Mouse (Mus musculus) intestine, embryonic 15.5 days (tissue): ENCODE data around the gene Srd5a3. TPM values are rescaled to one million over a fixed set of nuclear protein-coding genes. Genes with fewer than 3 reads are reported as not detected.
A peak's percentile ranks its signal among the peaks of the same experiment; 100 is the strongest.

Experiments used
- ATAC-seq: fragments of 200-750 bp; cut with Nextera tagmentation; 2 replicates; pipeline ENCODE4 v1.8.0; 2017; ENCODE audit warnings: moderate TSS enrichment, moderate library complexity
- H3K27ac ChIP-seq: fragments of 300-500 bp; sonication (generic); 2 replicates; pipeline ENCODE4 v1.5.1; 2015; ENCODE audit warnings: mild to moderate bottlenecking, inconsistent platforms
- H3K27me3 ChIP-seq: fragments of 300-500 bp; sonication (generic); replicated peaks from 2 replicates; pipeline ENCODE4 v1.6.1; 2015; ENCODE audit warnings: inconsistent platforms
- H3K36me3 ChIP-seq: fragments of 300-500 bp; sonication (generic); 2 replicates; pipeline ENCODE4 v1.6.1; 2015; ENCODE audit warnings: inconsistent platforms
- H3K4me1 ChIP-seq: fragments of 300-500 bp; sonication (generic); replicated peaks from 2 replicates; pipeline ENCODE4 v1.6.1; 2015; ENCODE audit warnings: inconsistent platforms
- H3K4me2 ChIP-seq: fragments of 300-500 bp; sonication (generic); replicated peaks from 2 replicates; pipeline ENCODE4 v1.6.1; 2015; ENCODE audit warnings: mild to moderate bottlenecking, inconsistent platforms
- H3K4me3 ChIP-seq: fragments of 300-500 bp; sonication (generic); replicated peaks from 2 replicates; pipeline ENCODE4 v1.5.1; 2015; ENCODE audit warnings: inconsistent platforms
- H3K9ac ChIP-seq: fragments of 300-500 bp; sonication (generic); 2 replicates; pipeline ENCODE4 v1.6.1; 2015; ENCODE audit warnings: inconsistent platforms
- H3K9me3 ChIP-seq: fragments of 300-500 bp; sonication (generic); 2 replicates; pipeline ENCODE4 v1.6.1; 2016; ENCODE audit warnings: inconsistent platforms
- WGBS: fragments of 180-500 bp; shearing (Covaris S2); methylation state at CpG from one replicate; pipeline ENCODE4 v1.1.7; 2015; 5-methylcytosine and 5-hydroxymethylcytosine counted together
- polyA plus RNA-seq: library from polyadenylated mRNA; unstranded; fragments of >200 nt; fragmentation: Nextera tagmentation; extraction: Ambion mirVana; gene quantifications from 2 replicates; pipeline ENCODE4 v1.2.1, GENCODE M21; 2015

The Srd5a3 gene
- polyA plus RNA-seq, 1 experiment from 2014 or later, result 38.7 TPM

DNA sequence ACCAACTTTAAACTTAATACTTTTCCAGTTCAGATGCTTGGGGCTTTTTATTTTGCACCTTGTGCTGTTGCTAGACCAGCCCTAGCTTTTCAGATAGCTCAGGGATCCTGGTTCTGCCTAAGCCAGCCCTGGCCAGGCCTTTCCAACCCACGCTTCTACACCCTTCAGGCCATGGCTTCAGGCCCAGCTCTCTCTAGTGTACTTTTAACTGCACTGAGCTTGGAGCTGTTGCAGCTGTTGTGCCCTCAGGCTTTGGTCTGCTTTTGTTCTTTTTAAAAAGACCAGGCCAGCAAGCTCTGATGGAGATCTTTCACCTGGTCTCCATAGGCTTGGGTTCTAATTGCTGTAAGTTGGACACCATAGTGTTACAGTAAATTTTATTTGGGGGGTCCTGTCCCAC lies 4.4 kb upstream of the Srd5a3 start:
- Histone ChIP-seq H3K9ac (no peak overlapping the region), H3K4me2 (no peak overlapping the region), H3K27me3 (no peaks in the 10 kb centered on the region), H3K27ac (peak overlapping the region; percentile 17; the same call in 1 of the 2 replicates), H3K4me3 (no peak overlapping the region), H3K36me3 (no peaks in the 10 kb centered on the region), H3K9me3 (no peaks in the 10 kb centered on the region), H3K4me1 (peaks cover 7% of the 10 kb centered on the region)
- 63% methylated on average over 1 of the region's 1 CpGs for WGBS
- no peak for ATAC-seq

DNA sequence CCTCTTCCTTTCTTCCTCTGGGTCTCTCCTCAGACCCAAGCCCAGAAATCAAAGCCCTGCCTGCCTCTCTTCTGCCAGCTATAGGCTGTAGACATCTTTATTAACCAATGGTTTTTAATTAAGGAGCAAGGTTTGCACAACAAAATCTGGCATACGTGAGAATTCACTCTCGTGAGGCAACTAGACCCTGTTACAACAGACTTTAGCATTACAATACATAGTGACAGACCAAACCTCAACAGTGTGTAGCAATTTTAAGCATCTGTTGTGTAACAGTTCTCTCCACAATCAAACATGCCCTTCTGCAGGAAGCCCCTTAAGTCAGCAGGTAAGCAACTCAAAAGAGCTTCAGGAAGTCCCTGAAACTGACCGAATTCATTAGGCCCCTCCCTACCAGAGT lies 3.8 kb upstream of the Srd5a3 start:
- H3K4me3 ChIP-seq, result no peak overlapping the region
- H3K4me2 ChIP-seq, result no peak overlapping the region
- H3K4me1 ChIP-seq, result peaks cover 9% of the 10 kb centered on the region
- peak overlapping the region; percentile 17; the same call in 1 of the 2 replicates for H3K27ac ChIP-seq
- 92% methylated on average over 3 of the region's 3 CpGs for WGBS
- no peaks in the 10 kb centered on the region for H3K27me3 ChIP-seq
- no peak overlapping the region for H3K9ac ChIP-seq
- no peak for ATAC-seq
- H3K9me3 ChIP-seq, result no peaks in the 10 kb centered on the region
- no peaks in the 10 kb centered on the region for H3K36me3 ChIP-seq

DNA sequence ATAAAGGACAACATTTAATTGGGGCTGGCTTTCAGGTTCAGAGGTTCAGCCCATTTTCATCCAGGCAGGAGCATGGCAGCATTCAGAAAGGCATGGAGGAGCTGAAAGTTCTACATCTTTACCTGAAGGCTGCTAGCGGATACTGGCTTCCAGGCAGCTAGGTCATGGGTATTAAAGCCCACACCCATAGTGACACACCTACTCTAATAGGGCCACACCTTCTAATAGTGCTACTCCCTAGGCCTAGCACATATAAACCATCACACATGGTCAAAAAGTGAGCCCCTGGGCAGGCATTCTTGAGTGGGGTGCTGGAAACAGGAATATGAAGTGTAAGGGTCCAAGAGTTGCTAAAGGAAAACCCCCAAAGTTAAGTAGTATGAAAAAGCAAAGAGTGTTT lies 2.5 kb upstream of the Srd5a3 start:
- H3K9ac ChIP-seq, result no peak overlapping the region
- H3K4me2 ChIP-seq, result no peak overlapping the region
- no peak overlapping the region for H3K4me3 ChIP-seq
- 81% methylated on average over 1 of the region's 1 CpGs for WGBS
- H3K9me3 ChIP-seq, result no peaks in the 10 kb centered on the region
- H3K27ac ChIP-seq, result no peak overlapping the region
- H3K4me1 ChIP-seq, result peaks cover 9% of the 10 kb centered on the region
- H3K27me3 ChIP-seq, result no peaks in the 10 kb centered on the region
- H3K36me3 ChIP-seq, result no peaks in the 10 kb centered on the region
- ATAC-seq, result no peak

DNA sequence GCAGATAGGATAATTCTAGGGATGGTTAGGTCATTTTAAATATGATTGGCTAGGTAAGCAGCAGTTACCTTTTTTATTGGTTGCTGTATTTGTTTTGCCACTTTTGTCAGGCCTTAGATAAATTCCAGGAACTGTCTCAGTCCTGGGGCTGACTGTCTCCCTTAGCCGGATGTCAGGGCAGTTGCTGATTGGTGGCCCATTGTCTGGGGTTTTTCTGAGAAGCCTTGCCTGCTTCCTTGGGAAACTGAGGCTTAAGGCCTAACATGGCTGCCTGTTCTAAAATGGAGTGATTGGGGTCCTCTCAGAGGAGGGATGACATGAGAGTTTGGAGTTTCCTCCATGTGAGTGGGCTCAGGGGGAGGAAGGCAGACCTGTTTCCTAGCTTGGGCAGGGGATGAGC lies 2.0 kb upstream of the Srd5a3 start:
- Histone ChIP-seq H3K9ac (no peak overlapping the region), H3K36me3 (no peaks in the 10 kb centered on the region), H3K27ac (no peak overlapping the region), H3K4me1 (peaks cover 9% of the 10 kb centered on the region), H3K9me3 (no peaks in the 10 kb centered on the region), H3K4me3 (no peak overlapping the region), H3K4me2 (no peak overlapping the region), H3K27me3 (no peaks in the 10 kb centered on the region)
- WGBS, result 67% methylated on average over 1 of the region's 1 CpGs
- no peak for ATAC-seq

DNA sequence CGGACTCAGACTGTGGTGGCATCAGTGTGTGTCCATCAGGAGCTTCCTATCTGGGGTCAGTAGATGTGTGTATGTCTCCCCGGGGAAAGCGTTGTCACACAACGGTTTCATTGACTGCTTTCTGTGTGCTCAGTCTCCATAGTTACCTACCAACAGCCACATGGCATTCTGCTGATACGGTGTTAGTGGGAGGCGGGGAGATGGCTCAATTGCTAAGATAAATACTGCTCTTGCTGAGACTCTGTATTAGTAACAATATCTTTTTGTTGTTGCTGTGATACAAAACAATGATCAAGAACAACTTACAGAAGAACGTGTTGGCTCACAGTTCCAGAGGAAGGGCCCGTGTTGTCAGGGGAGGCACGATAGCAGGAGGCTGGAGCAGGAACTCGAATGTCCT lies 1.6 kb upstream of the Srd5a3 start:
- ATAC-seq, result no peak
- H3K9ac ChIP-seq, result no peak overlapping the region
- no peak overlapping the region for H3K27ac ChIP-seq
- peaks cover 9% of the 10 kb centered on the region for H3K4me1 ChIP-seq
- H3K27me3 ChIP-seq, result no peaks in the 10 kb centered on the region
- H3K4me3 ChIP-seq, result no peak overlapping the region
- H3K9me3 ChIP-seq, result no peaks in the 10 kb centered on the region
- H3K4me2 ChIP-seq, result no peak overlapping the region
- H3K36me3 ChIP-seq, result no peaks in the 10 kb centered on the region
- 64% methylated on average over 10 of the region's 10 CpGs for WGBS

DNA sequence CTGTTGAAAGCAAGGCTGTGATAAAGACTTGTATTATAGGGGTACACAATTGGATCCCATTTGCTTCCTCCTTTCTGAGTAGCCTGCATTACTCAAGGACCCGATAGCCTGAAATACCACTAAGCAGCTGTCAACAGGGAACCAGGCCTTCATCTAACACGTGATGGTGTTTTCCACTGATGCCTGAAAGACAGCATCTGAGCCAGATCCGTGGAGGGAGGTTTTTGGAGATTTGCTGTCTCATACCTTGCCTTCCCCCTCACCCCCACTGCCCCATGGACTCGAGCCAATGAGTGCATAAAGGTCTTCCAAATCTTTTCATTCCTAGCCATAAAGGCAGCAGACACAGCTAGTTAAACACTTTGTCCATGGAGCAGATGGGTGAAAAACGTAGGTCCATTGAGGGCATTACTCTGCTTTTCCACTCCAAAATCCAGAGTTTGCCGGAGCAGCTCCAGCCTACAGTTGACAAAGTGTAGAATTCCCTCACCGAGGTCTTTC lies 850 bp upstream of the Srd5a3 start:
- ATAC-seq, result no peak
- WGBS, result 44% methylated on average over 7 of the region's 7 CpGs
- peak overlapping the region; percentile 82; the same call in 1 of the 2 replicates for H3K4me3 ChIP-seq
- H3K9ac ChIP-seq, result peak overlapping the region; percentile 94; the same call in 1 of the 2 replicates
- no peak overlapping the region for H3K27ac ChIP-seq
- H3K36me3 ChIP-seq, result no peaks in the 10 kb centered on the region
- peaks cover 9% of the 10 kb centered on the region for H3K4me1 ChIP-seq
- H3K4me2 ChIP-seq, result peak overlapping the region; percentile 67
- H3K9me3 ChIP-seq, result no peaks in the 10 kb centered on the region
- no peaks in the 10 kb centered on the region for H3K27me3 ChIP-seq

DNA sequence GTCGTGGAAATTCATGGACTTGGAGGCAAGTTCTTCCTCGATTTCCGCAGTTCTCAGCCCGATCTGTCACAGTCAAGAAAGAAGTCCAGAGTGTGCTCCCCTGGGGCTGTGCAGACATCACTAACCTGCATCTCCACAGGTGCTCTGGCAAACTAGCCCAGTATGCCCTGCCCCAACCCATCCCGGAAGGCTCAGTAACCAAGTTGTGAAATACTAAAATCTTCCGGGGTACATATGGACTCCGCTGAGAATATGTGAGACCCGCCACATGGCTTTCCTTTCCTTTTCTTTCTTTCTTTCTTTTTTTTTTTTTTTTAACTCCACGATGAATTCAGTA lies 627 bp downstream of the Srd5a3 start:
- H3K9me3 ChIP-seq, result no peaks in the 10 kb centered on the region
- H3K4me1 ChIP-seq, result peaks cover 9% of the 10 kb centered on the region
- no peaks in the 10 kb centered on the region for H3K36me3 ChIP-seq
- H3K9ac ChIP-seq, result peak overlapping the region; percentile 94
- peak; percentile 66 for ATAC-seq
- H3K27ac ChIP-seq, result peak overlapping the region; percentile 99
- 8% methylated on average over 9 of the region's 9 CpGs for WGBS
- H3K27me3 ChIP-seq, result no peaks in the 10 kb centered on the region
- H3K4me3 ChIP-seq, result peak overlapping the region; percentile 82
- H3K4me2 ChIP-seq, result peak overlapping the region; percentile 67

DNA sequence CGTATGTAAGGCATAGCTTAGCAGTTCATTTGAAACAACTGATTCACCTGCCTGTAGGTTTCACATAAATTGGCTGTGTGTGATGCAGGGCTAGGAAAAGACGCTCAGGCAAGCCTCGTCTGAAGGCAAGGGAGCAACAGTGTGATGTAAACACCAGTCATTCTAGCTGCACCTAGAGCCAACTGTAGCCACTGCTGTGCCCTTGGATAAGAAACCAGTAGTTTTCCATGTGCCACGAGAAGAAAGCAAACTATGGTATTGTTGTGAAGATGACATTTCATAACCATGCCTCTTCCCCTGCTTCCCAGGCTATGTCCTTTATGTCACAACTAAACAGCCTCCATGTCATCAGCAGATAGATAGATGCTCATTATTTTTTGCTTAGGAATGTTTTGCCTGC lies 3.3 kb downstream of the Srd5a3 start:
- Histone ChIP-seq H3K4me1 (peaks cover 9% of the 10 kb centered on the region), H3K9me3 (no peaks in the 10 kb centered on the region), H3K27me3 (no peaks in the 10 kb centered on the region), H3K27ac (no peak overlapping the region), H3K9ac (no peak overlapping the region), H3K4me3 (no peak overlapping the region), H3K36me3 (no peaks in the 10 kb centered on the region), H3K4me2 (no peak overlapping the region)
- WGBS, result 79% methylated on average over 4 of the region's 4 CpGs
- ATAC-seq, result no peak

DNA sequence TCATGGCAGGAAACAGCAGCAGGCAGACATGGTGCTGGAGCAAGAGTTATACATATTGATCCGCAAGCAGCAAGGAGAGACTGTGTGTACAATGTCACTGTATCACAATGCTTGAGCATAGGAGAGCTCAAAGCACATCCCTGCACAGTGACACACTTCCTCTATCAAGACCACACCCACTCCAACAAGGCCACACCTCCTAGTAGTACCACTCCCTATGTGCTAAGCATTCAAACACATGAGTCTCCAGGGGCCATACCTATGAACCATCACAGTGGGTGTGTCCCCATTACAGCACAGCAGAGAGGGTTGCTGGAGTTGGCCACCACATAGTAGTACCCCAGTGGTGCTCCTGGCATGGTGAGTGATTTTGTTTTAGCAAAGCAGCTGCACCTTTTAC lies 6.3 kb downstream of the Srd5a3 start:
- no peaks in the 10 kb centered on the region for H3K27me3 ChIP-seq
- WGBS, result 86% methylated on average over 1 of the region's 1 CpGs
- no peaks in the 10 kb centered on the region for H3K9me3 ChIP-seq
- H3K4me3 ChIP-seq, result no peak overlapping the region
- no peak overlapping the region for H3K27ac ChIP-seq
- H3K4me1 ChIP-seq, result no peaks in the 10 kb centered on the region
- ATAC-seq, result peak; percentile 47; the same call in 1 of the 2 replicates
- H3K36me3 ChIP-seq, result peaks cover 6% of the 10 kb centered on the region; the same call in 1 of the 2 replicates
- H3K4me2 ChIP-seq, result no peak overlapping the region
- no peak overlapping the region for H3K9ac ChIP-seq

DNA sequence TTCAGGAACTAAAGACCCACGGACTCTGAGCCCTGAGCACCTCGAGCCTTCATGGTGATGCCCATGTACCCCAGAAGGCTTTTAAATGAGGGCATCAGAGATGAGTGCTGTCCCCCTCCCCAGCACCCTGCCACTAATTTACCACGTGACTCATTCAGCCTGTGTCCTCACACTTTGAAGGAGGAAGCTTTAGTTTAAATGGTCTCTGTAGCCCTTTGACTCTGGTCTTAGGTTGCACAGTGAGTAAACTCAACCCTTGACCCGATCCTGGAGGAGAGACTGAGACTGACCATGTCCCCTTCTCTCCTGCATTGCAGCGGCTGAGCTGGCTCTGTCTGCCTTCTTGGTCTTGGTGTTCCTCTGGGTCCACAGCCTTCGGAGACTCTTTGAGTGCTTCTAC lies 9.4 kb downstream of the Srd5a3 start:
- WGBS, result 94% methylated on average over 6 of the region's 6 CpGs
- ATAC-seq, result no peak

DNA sequence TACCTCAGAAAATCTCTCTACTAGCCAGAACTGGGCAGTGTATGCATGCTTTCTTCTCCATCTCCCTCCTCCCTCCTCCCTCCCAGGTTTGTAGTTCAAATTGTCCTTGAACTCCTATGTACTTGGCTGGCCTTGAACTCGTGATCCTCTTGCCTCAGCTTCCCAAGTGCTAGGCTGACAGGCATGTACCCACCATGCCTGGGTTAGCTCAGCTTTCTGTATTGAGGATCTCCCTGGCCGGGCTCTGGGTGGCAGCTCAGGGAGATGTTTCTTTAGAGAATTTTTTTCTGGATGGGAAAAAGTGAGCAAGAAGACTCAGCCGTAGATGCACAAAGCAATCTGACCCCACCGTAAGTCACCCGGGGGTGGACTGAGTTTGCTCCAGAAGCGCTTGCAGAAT lies 12.9 kb downstream of the Srd5a3 start:
- no peak for ATAC-seq
- Histone ChIP-seq H3K4me1 (0 out of 2 replicates have a peak, but pooled peaks cover 6% of the 10 kb centered on the region), H3K27ac (no peak overlapping the region), H3K4me2 (no peak overlapping the region), H3K4me3 (no peak overlapping the region), H3K9me3 (no peaks in the 10 kb centered on the region), H3K9ac (no peak overlapping the region), H3K27me3 (no peaks in the 10 kb centered on the region), H3K36me3 (peaks cover 14% of the 10 kb centered on the region; the same call in 1 of the 2 replicates)
- WGBS, result 93% methylated on average over 6 of the region's 6 CpGs

More for the DNA sequence above, 9.4 kb downstream of the Srd5a3 start:
- H3K36me3 ChIP-seq, result peaks cover 11% of the 10 kb centered on the region; the same call in 1 of the 2 replicates
- no peak overlapping the region for H3K27ac ChIP-seq
- H3K9me3 ChIP-seq, result no peaks in the 10 kb centered on the region
- 0 out of 2 replicates have a peak, but pooled peaks cover under 1% of the 10 kb centered on the region for H3K4me1 ChIP-seq
- H3K27me3 ChIP-seq, result no peaks in the 10 kb centered on the region
- H3K4me2 ChIP-seq, result no peak overlapping the region
- H3K4me3 ChIP-seq, result no peak overlapping the region
- H3K9ac ChIP-seq, result no peak overlapping the region

DNA sequence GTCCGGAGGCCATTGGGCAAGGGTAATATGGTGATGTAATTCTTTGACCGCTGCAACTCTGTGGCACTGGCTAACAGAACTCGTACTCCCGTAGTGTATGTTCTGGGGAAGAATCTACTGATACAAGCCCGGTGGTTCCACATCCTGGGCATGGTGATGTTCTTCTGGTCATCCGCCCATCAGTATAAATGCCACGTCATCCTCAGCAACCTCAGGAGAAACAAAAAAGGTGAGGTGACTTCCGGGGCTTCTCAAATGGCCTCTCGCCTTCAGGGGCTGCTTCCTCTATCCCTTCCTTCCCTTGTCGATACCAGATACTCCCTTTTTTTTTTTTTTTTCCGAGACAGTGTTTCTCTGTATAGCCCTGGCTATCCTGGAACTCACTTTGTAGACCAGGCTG lies 13.4 kb downstream of the Srd5a3 start:
- H3K9ac ChIP-seq, result no peak overlapping the region
- H3K4me3 ChIP-seq, result no peak overlapping the region
- H3K27ac ChIP-seq, result no peak overlapping the region
- peaks cover 14% of the 10 kb centered on the region; the same call in 1 of the 2 replicates for H3K36me3 ChIP-seq
- no peak for ATAC-seq
- H3K4me1 ChIP-seq, result 0 out of 2 replicates have a peak, but pooled peaks cover 6% of the 10 kb centered on the region
- H3K9me3 ChIP-seq, result no peaks in the 10 kb centered on the region
- H3K4me2 ChIP-seq, result no peak overlapping the region
- 92% methylated on average over 11 of the region's 11 CpGs for WGBS
- H3K27me3 ChIP-seq, result no peaks in the 10 kb centered on the region

DNA sequence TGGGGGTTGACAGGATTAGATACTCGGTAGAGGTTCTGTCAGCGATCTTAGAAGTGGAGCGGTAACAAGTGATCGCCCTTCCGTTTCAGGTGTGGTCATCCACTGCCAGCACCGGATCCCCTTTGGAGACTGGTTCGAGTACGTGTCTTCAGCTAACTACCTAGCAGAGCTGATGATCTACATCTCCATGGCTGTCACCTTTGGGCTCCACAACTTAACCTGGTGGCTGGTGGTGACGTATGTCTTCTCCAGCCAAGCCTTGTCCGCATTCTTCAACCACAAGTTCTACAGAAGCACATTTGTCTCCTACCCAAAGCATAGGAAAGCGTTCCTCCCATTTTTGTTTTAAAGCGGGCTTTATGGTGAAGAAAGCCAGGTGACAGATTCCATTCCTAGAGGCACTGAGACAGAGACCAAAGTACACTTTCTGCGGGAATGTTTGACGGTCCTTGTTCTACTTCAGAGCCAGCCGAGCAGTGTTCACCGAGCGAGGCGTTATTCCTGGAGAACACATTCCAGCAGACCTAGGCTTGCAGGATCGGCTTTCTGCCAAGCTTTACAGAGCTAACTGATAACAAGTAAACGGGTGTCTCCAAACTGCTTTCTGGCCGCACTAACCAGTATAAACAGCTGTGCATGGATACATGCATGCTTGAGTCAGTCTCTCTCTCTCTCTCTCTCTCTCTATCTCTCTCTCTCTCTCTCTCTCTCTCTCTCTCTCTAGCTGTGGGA lies 14.5 kb downstream of the Srd5a3 start:
- H3K27me3 ChIP-seq, result no peaks in the 10 kb centered on the region
- no peak overlapping the region for H3K4me3 ChIP-seq
- 67% methylated on average over 21 of the region's 21 CpGs for WGBS
- H3K4me2 ChIP-seq, result no peak overlapping the region; the same call in 1 of the 2 replicates
- H3K36me3 ChIP-seq, result peaks cover 14% of the 10 kb centered on the region; the same call in 1 of the 2 replicates
- H3K9ac ChIP-seq, result no peak overlapping the region
- 0 out of 2 replicates have a peak, but pooled peaks cover 6% of the 10 kb centered on the region for H3K4me1 ChIP-seq
- no peak overlapping the region for H3K27ac ChIP-seq
- ATAC-seq, result peak; percentile 78
- no peaks in the 10 kb centered on the region for H3K9me3 ChIP-seq
